Mouse (Mus musculus) gastrocnemius, postnatal 36 days (tissue): ENCODE data around the gene Marveld1. TPM values are rescaled to one million over a fixed set of nuclear protein-coding genes. Genes with fewer than 3 reads are reported as not detected.

Source experiments
- DNase-seq, 2 experiments: peaks; one replicate each; pipeline ENCODE4 v3.0.0; 2022
- intact Hi-C: fragments of 180-260 bp; cut with DNase I; formaldehyde crosslinking; loops from one replicate; pipeline ENCODE4 v1.15.1; 2025
- long read RNA-seq, 2 experiments: library from polyadenylated mRNA; stranded (forward); transcript quantifications; one replicate each; pipeline ENCODE4 v2.0.0; 2021
- total RNA-seq, 2 experiments: library from RNA; stranded (reverse); gene quantifications; 2 replicates each; pipeline ENCODE4 v1.2.3; 2021

Marveld1 gene
- total RNA-seq = 1 to 10 TPM; 5.3 to 6.9 TPM
- long read RNA-seq, experiment 1, partial matches to known transcripts = 0 of 4 reads
- long read RNA-seq, experiment 1, other reads (novel, unspliced or antisense) = 1 of 4 reads
- long read RNA-seq, experiment 2, partial matches to known transcripts = 0 of 2 reads
- long read RNA-seq, experiment 2, other reads (novel, unspliced or antisense) = 0 of 2 reads

DNA sequence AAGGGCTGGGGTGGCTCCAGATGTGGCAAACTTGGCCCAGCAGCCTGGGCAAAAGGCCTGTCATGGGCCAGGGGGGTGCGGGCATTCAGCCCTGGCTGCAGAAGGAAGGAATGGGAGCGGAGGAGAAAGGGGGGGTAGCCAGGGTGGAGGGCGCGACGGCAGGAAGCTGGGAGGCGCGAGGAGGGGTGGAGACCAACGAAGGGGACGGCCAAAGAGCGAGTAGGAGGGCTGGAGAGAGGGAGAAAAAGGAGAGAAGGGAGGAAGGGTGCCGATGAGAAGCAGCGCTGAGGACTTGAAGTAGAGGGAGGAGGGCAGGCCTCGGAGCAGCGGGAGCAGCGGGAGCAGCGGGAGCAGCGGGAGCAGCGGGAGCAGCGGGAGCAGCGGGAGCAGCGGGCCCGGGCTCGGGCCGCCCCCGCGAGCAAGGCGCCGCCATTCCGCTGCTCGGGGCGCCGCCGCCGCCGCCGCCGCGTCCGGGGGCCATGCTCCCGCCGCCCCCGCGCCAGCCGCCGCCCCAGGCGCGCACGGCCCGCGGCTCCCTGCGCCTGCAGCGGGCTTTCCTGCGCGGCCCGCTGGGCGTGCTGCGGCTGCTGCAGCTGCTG is at the start of gene Marveld1:
Marveld1 (plus strand) TSS at position 231 of the 599 bp plus-strand sequence.
- intact Hi-C loops = loop anchor here (2.0 to 5.0 kb wide), 2 partner anchors 20 to 110 kb away; partner anchors contain the start of gene Ankrd2
- peak; percentile 67 to 79 for DNase-seq

DNA sequence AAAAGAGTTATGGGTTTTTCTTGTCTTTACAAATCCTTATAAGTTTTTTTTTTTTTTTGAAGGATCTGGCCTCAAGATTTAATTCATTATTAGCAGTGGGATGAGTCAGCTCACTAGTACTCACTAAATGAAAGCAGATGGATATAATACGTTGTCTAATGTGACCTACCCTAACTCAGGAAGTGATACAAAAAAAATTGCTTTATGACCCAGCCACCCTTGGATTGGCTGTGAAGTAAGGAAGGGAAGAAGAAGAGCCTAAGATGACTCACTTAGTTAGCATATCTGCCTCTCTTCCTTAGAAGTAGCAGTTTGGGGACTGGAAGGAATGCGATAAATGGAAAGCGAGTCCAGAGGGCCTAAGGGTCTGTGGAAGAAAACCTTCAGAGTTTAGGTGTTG is 47.8 kb upstream of the Marveld1 start:
- intact Hi-C loops = no loop called here
- no peak for DNase-seq

GRCm38 (mm10) chr19:42104681-42105080 is 42.5 kb upstream of the Marveld1 start:
- DNase-seq = no peak
- intact Hi-C loops = no loop called here

GRCm38 (mm10) chr19:42115783-42116335 is 31.3 kb upstream of the Marveld1 start:
- intact Hi-C loops = no loop called here
- no peak for DNase-seq

GRCm38 (mm10) chr19:42118142-42118541 is 29.1 kb upstream of the Marveld1 start:
- no peak for DNase-seq
- intact Hi-C loops = no loop called here

DNA sequence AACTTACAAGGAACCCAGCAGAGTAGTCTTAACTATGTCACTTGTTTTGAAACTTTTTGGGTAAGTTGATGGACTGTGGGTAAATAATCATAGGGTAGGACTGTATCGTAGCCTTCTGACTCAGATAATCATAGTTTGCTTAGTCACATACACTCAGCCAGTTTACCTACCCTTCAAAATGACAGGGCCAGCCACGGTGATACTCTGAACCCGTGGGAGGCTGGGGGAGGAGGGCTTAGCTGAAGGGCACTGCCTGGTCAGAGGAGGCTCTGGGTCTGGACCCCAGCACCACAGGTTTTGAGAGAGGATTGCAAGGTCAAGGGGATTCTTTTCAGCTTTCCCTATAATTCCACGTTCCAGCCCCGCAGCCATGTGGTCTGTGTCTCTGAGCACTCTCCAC is 28.6 kb upstream of the Marveld1 start:
- intact Hi-C loops = no loop called here
- no peak for DNase-seq

- DNase-seq = no peak
- intact Hi-C loops = no loop called here
These were observed 26.7 kb upstream of the Marveld1 start for GRCm38 (mm10) chr19:42120451-42120850.

GRCm38 (mm10) chr19:42124684-42125083 is 22.5 kb upstream of the Marveld1 start:
- intact Hi-C loops = no loop called here
- no peak for DNase-seq

DNA sequence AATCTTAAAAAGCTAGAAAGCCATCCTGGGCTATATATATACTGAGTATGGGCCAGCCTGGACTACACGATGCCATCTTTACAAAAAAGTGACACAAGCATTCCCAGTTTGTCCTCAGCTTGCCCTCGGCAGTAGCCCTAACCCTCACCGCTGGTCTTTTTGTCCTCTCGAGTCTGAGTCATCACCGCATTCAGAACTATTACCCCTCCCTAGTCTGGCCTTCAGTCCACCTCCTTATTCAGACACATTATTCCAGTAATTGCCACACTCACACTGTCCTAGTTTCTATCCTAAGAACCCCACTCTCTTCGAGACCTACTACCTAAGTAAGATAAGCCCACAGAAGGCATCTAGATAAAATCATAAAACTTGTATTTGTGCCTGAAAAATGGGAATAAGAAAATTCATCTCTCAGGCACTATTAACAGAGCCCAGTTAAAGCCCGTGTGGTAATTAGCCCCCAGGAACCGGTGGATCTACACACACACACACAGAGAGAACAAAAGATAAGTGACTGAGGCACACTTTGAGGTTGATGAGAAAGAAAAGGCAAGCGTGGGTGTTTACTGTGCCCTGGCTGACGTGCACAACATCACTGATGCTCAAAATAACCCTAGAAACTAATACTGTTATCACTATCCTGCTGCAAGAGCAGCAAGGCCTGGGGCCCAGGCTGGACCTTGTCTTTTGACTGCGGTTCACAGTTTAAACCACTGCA is 21.5 kb upstream of the Marveld1 start:
- intact Hi-C loops = no loop called here
- no peak for DNase-seq

GRCm38 (mm10) chr19:42126219-42126605 is 21.0 kb upstream of the Marveld1 start:
- intact Hi-C loops = no loop called here
- DNase-seq = no peak

DNA sequence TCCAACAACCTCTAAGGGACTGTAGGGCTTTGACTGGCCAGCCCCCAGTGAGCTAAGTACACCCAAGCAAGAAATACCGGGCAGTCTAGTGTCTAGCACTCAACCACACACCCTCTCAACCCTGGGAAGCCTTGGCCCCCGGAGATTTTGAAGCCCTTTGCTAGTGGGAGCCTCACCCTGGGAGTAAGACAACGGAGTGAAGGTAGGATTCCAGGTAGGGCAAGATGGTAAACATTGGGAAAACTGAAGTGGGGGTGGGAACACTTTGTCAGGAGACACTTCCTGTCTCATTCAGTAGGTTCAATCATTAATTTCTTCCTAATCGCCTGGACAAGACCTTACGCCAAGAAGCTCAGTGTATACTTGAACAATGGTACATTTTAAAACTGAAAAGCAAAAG is 20.2 kb upstream of the Marveld1 start:
- no peak for DNase-seq
- intact Hi-C loops = no loop called here

DNA sequence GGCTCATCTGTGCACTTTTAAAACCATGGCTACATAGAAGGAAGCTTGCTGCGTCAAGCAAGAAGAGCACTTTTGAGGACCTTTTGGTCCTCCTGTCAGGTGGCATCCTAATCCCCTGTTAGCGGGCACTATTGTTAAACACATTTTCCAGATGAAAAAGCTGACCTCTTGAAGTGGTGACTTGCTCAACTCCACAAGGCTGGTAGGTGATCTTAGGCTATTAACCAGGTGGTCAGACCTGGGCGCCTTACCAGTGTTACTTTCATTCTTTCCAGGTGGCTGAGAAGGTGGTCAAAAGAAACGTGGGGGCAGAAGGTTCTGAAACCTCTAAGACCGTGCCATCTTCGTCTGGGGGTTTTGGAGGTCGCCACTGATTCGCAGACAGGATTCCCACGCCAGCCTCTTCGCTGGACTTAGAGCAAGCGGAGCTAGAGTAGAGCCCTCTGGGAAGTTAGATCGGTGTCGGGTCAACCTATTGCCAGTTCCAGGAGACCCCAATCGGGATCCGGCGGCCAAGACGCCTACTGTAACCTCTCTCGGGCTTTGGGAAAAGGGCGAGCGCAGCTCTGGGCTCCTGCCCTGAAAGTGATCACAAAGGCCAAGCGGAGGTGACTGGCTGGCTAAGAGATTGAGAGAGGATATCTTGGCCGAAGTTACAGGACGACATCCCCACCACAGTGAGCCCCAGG is 19.0 kb upstream of the Marveld1 start:
- intact Hi-C loops = no loop called here
- DNase-seq = no peak

DNA sequence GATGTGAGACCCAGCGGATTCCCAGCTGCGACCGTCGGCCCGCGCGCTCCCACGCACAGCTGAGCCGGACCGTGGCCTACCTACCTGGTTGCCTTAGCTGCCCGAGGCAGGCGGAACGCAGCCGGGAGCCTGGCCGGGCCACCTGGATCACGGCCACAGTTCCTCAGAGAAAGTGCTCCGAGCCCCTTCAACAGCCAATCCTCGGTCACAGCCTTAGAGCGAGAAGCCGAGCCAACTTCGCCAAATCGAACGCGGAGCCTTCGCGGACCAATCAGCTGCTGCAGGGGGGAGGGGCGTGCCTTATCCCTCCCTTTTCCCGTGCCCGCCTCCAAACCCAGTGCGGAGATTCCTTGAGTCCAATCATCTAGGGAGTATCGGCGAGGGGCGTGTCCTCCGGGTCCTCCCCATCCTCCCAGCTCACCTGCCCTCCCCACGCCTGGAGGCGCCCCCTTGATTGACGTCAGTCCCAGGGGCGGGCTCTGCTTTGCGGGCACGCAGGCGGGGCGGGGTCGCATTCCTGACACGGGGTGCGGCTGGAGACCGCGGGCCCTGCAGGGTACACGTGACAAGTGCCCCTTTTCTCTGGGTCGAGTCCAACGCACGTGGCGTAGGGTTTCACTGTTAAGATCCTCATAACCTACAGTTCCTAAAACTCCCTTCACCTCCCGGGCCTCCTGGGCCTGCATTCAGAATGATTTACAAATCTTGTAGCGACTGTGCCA is 18.3 kb upstream of the Marveld1 start, which contains the start of gene Avpi1:
Avpi1 (minus strand) TSS at position 273 of the 722 bp plus-strand sequence.
- intact Hi-C loops = no loop called here
- DNase-seq = peak; percentile 94 to 97

DNA sequence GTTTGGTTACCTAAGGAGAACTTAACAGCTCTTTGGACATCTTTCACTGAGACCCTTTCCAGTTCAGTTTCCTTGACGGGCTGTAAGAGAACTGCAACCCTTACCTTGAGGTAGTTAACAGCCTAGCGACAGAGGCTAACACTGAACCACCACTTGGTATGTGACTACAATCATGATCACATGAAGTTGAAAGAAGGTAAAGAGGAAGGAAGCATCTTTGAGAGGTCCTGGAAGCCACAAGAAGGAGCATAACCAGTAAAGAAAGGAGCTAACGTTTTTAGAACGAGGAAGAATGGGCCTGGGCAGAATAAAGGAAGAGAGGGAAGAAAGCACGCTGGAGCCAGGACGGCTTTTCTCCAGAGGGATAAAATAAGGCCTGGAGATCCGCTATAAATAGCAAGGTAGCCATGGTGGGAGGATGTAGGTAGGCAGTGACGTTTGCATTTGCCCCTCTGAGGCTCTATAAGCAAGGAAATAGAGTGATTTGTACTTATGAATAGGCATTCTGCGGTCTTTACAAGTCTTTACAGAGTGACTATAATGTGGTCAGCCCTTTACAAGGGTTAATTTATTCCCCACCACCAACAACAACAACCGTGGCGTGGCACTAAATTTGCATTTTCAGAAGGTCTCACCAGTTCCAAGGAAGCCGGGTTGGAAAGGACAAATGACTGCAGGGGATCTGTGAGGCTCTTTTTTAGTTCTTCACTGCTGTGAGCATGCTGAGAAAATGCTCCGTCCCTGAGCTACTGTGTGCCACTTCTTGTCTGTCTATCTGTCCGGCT is 17.5 kb upstream of the Marveld1 start:
- no peak for DNase-seq
- intact Hi-C loops = no loop called here

- intact Hi-C loops = no loop called here
- no peak for DNase-seq
These were observed 16.9 kb upstream of the Marveld1 start for GRCm38 (mm10) chr19:42130294-42130606.

DNA sequence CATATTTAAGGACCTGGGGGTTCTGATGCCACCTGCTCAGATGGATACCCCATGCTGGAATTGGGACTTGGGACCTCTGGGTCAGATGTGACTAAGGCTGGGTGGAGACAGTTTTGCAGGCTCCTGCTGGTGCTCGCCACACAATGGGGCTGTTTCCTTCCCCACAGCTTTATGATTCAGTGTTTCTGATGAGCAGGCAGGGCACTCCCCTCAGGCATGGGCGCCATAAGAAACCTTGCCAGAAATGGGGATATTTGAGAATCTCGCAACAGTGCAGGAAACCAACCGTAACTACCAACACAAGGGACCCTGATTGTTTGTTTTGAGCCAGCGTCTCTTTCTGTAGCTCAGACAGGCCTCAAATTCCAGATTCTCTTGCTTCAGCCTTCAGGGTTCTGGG is 16.1 kb upstream of the Marveld1 start:
- DNase-seq = no peak
- intact Hi-C loops = no loop called here

DNA sequence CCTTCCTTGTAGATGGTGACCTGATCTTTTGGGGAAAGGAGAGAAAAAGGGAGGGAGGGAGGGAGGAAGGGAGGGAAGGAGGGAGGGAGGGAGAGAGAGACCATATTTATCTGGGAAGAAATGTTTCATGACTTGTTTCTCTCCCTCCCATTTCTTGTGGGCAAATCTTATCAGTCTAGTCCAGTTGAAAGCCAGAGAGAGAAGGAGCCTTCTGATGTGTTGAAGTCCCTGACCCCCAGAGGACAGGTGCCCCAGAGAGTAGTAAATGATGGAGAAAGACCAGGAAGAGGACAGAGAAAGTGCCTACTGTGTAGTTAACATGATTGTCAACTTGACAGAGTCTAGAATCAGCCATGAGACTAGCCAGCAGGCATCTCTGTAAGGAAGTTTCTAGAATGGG is 12.1 kb upstream of the Marveld1 start:
- intact Hi-C loops = no loop called here

DNA sequence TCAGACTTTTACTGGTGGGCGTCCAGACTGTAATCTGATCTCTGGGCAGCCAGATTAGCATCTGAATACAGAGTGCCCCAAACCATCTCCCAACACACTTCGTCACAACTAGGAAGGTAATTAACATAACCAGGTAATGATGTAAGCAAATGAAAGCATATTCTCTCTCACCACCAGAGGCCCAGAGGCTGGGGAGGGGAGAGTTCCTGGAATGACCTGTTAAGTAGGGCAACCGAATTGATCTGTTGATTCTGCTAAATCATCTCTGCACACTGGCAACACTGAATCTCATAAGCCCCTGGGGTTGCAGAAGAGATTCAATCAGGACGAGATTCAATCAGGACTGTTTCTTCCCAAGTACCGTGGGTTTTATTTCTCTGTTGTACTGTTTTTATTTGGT is 11.1 kb upstream of the Marveld1 start:
- no peak for DNase-seq
- intact Hi-C loops = no loop called here

More for the DNA sequence above, 12.1 kb upstream of the Marveld1 start:
- no peak for DNase-seq

DNA sequence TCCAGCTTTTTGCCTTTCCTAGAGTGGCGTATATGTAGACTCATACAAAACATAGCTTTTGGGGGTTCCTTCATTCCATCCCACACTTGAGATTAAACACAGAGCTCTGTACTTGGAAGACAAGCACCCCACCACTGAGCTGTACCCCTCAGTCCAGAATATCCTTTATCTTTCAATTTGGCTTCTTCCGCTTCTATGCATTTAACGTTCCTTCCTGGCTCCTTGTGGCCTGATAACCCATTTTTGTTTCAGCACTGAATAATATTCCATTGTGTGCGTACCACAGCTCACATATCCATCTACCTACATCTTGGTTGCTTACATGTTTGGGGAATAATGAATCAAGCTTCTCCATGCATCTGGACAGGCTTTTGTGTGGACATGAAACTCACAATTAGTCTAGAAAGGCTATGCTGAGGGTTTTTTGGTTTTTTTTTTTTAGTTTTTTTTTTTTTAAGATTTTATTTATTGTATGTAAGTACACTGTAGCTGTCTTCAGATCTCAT is 10.0 kb upstream of the Marveld1 start:
- intact Hi-C loops = no loop called here
- DNase-seq = no peak
